Mouse (Mus musculus) embryonic facial prominence, embryonic 11.5 days (tissue): ENCODE measurements at regions not wholly inside any gene's neighbourhood (a gene's known extent, or its start where the extent isn't known, plus 50 kb on each side); places are given as distances from the start of the nearest gene placed in this dataset.
A peak's percentile ranks its signal among the peaks of the same experiment; 100 is the strongest.

Experiments
- ATAC-seq: fragments of 200-750 bp; cut with Nextera tagmentation; replicated peaks from 2 replicates; pipeline ENCODE4 v1.8.0; 2017; ENCODE audit warnings: low read depth; ENCODE audit not compliant: insufficient number of reproducible peaks, low FRiP score, low TSS enrichment
- DNase-seq: peaks from one replicate; pipeline ENCODE4 v3.0.0-alpha.2; 2015; ENCODE audit warnings: low spot score
- H3K27ac ChIP-seq: fragments of 300-500 bp; sonication (generic); replicated peaks from 2 replicates; pipeline ENCODE4 v1.5.1; 2014; ENCODE audit warnings: mild to moderate bottlenecking, low read depth, low read length, control low read depth
- H3K27me3 ChIP-seq: fragments of 300-500 bp; sonication (generic); 2 replicates; pipeline ENCODE4 v1.6.1; 2014; ENCODE audit warnings: mild to moderate bottlenecking, low read length, moderate library complexity, mixed read lengths; ENCODE audit not compliant: control insufficient read depth, insufficient read depth
- H3K36me3 ChIP-seq: fragments of 300-500 bp; sonication (generic); replicated peaks from 2 replicates; pipeline ENCODE4 v1.6.1; 2014; ENCODE audit warnings: low read depth, mild to moderate bottlenecking, low read length, moderate library complexity, mixed read lengths; ENCODE audit not compliant: control insufficient read depth, insufficient read depth
- H3K4me1 ChIP-seq: fragments of 300-500 bp; sonication (generic); 2 replicates; pipeline ENCODE4 v1.6.1; 2014; ENCODE audit warnings: low read length, mixed read lengths; ENCODE audit not compliant: control insufficient read depth, insufficient read depth
- H3K4me2 ChIP-seq: fragments of 300-500 bp; sonication (generic); 2 replicates; pipeline ENCODE4 v1.6.1; 2014; ENCODE audit warnings: low read depth, mild to moderate bottlenecking, control low read depth, low read length, moderate library complexity
- H3K4me3 ChIP-seq: fragments of 300-500 bp; sonication (generic); 2 replicates; pipeline ENCODE4 v1.5.1; 2014; ENCODE audit warnings: low read depth, low read length, control low read depth
- H3K9ac ChIP-seq: fragments of 300-500 bp; sonication (generic); replicated peaks from 2 replicates; pipeline ENCODE4 v1.6.1; 2014; ENCODE audit warnings: mild to moderate bottlenecking, control low read depth, low read length
- H3K9me3 ChIP-seq: fragments of 300-500 bp; sonication (generic); replicated peaks from 2 replicates; pipeline ENCODE4 v1.6.1; 2016; ENCODE audit warnings: mild to moderate bottlenecking, low read length, inconsistent platforms, mixed read lengths; ENCODE audit not compliant: control insufficient read depth
- whole genome bisulfite sequencing: fragments of 180-500 bp; shearing (Covaris S2); extraction: QIAGEN DNeasy Blood & Tissue Kit; methylation state at CpG from one replicate; pipeline ENCODE4 v1.1.7; 2014; 5-methylcytosine and 5-hydroxymethylcytosine counted together

DNA sequence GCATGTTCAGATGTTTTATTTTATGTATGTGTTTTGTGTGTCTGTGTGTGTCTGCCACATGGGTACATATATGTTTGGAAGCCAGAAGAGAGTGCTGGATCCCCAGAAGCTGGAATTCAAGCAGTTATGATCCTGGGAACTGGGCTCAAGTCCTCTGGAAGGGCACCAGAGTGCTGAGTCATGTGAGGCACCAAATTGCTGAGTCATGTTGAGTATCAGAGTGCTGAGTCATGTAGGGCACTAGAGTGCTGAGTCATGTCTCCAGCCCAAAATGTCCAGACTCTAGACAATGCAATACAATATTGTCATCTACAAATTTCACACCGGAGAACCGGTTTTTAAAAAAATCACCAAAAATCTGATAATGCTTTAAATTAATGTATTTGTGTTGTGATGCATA lies 120.1 kb downstream of the Abhd5 start:
- H3K36me3 ChIP-seq, result no peaks in the 10 kb centered on the region
- no peak overlapping the region for H3K4me3 ChIP-seq
- H3K4me2 ChIP-seq, result no peak overlapping the region
- no peaks in the 10 kb centered on the region for H3K9me3 ChIP-seq
- no peak overlapping the region for H3K27ac ChIP-seq
- 95% methylated on average over 2 of the region's 2 CpGs for WGBS
- H3K9ac ChIP-seq, result no peak overlapping the region
- ATAC-seq (no peak), DNase-seq (peak; percentile 7)
- H3K4me1 ChIP-seq, result no peaks in the 10 kb centered on the region
- no peaks in the 10 kb centered on the region for H3K27me3 ChIP-seq

DNA sequence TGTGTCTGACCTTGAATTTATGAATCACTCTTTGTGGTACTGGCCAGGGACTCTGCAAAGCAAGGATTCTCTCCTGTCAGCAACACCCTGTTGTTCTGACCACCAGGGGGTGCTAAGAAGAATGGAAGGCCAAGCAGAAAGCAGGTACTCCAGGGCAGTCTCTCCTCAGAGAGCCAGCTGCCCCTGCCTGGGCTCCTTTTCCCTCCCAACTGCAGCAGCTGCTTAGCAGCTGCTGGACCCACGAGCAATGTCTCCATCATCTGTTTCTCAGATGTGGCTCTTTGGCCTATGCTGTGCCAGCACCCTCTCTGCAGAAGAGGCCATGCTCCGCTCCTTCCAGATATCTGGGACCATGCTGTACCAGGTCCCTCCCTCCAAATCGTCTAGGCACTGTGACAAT lies 124.9 kb downstream of the Abhd5 start:
- Histone ChIP-seq H3K36me3 (no peaks in the 10 kb centered on the region), H3K9ac (no peak overlapping the region), H3K9me3 (no peaks in the 10 kb centered on the region), H3K4me3 (no peak overlapping the region), H3K4me1 (no peaks in the 10 kb centered on the region), H3K4me2 (no peak overlapping the region), H3K27ac (no peak overlapping the region), H3K27me3 (no peaks in the 10 kb centered on the region)
- ATAC-seq, result peak; percentile 48; the same call in 1 of the 2 replicates
- DNase-seq, result peak; percentile 56
- 42% methylated on average over 3 of the region's 3 CpGs for WGBS

DNA sequence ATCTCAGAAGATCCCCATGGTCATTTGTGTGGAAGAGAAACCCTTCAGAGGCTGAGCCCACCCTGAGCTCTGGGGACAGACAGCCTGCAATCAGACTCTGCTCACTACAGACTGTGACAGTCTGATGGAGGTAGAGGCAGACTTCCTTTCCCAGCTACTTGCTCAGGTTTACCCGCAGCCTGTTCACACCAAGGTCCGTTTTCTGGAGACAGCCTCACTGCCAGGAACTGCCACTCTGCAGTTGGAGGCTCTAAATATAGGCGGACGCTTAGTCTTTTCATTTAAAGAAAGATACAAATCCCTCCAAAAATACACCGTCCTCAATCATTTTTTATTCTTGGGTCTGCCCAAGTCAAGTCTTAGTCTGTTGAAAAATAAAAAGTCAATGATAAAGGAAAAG lies 135.6 kb downstream of the Abhd5 start:
- DNase-seq, result no peak

DNA sequence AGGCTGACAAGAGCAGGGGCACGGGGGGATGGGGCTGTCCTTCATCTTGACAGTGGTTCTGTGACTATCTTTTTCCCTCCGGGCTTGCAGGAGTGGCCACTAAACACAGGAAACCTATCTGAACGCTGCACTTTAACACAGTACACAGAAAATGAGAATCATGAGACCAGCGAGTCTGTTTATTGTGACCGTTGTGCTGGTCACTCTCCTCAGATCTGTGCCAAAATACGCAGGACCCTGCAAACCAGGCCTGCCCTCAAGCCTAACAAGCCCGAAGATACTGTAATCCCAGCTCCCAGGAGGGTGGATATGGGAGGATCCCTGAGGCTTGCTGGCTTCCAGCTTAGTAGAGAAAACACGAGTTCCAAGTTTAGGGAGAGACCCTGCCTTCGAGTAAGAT lies 143.3 kb downstream of the Abhd5 start:
- H3K4me3 ChIP-seq, result no peak overlapping the region
- H3K9me3 ChIP-seq, result no peaks in the 10 kb centered on the region
- no peaks in the 10 kb centered on the region for H3K36me3 ChIP-seq
- WGBS, result 75% methylated on average over 9 of the region's 9 CpGs
- H3K4me2 ChIP-seq, result no peak overlapping the region
- no peaks in the 10 kb centered on the region for H3K4me1 ChIP-seq
- ATAC-seq (no peak), DNase-seq (no peak)
- no peaks in the 10 kb centered on the region for H3K27me3 ChIP-seq
- H3K9ac ChIP-seq, result no peak overlapping the region
- no peak overlapping the region for H3K27ac ChIP-seq

More for the DNA sequence above, 135.6 kb downstream of the Abhd5 start:
- H3K27ac ChIP-seq, result no peak overlapping the region
- no peaks in the 10 kb centered on the region for H3K9me3 ChIP-seq
- no peak overlapping the region for H3K4me2 ChIP-seq
- no peaks in the 10 kb centered on the region for H3K4me1 ChIP-seq
- H3K27me3 ChIP-seq, result no peaks in the 10 kb centered on the region
- ATAC-seq, result no peak
- no peaks in the 10 kb centered on the region for H3K36me3 ChIP-seq
- WGBS, result 89% methylated on average over 5 of the region's 5 CpGs
- H3K4me3 ChIP-seq, result no peak overlapping the region
- no peak overlapping the region for H3K9ac ChIP-seq

DNA sequence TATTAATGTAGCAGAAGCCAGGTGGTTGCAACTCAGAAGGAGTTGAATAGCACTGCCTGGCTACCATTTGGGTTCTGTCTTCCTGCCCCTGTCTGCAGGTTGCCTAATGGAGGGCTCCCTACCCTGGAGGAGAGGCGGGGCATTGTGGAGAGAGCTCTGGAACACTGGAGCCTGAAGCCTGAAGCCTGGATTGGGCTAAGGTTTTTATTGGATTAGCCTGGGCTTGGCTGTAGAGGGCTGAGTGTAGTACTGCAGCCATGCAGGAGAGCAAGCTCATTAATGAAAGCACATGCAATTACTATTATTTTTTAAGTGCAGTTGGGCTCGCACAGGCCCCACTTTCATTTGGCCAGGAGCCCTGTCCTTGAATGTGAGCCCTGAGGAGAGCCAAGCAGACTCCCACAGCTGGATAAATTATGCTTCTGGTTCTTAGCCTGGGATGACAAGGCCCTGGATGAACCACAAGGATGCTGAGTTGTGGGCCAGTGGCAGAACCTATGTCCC lies 145.1 kb downstream of the Abhd5 start:
- no peak overlapping the region for H3K4me2 ChIP-seq
- ATAC-seq (no peak), DNase-seq (no peak)
- no peaks in the 10 kb centered on the region for H3K27me3 ChIP-seq
- no peak overlapping the region for H3K4me3 ChIP-seq
- no peak overlapping the region for H3K27ac ChIP-seq
- WGBS, result 91% methylated on average over 2 of the region's 2 CpGs
- H3K4me1 ChIP-seq, result no peaks in the 10 kb centered on the region
- no peaks in the 10 kb centered on the region for H3K36me3 ChIP-seq
- no peak overlapping the region for H3K9ac ChIP-seq
- H3K9me3 ChIP-seq, result no peaks in the 10 kb centered on the region

DNA sequence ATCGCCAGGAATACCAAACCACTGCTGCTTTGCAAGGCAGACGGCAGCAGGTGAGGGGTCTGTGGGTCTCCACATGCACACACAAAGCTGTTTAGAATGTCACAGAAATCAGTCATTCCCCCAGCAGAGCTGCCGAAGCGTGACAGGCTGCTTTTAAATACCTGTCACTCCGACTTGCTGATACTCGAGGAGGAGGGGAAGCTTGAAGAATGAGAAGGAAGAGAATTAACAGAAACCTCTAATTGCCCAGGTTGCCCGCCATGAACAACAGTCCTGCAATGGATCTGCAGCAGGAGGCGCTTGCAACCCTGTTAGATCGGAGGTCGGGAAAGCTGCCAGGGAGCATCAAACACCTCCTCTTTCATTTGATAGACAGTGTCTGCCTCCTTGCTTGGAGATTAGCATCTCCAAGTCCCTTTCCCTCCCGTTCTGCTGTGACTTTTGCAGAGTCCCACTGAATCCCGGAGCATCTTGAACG lies 150.5 kb downstream of the Abhd5 start:
- H3K36me3 ChIP-seq, result no peaks in the 10 kb centered on the region
- ATAC-seq (no peak), DNase-seq (peak; percentile 17)
- no peaks in the 10 kb centered on the region for H3K4me1 ChIP-seq
- no peaks in the 10 kb centered on the region for H3K9me3 ChIP-seq
- no peak overlapping the region for H3K9ac ChIP-seq
- H3K27me3 ChIP-seq, result no peaks in the 10 kb centered on the region
- no peak overlapping the region for H3K4me3 ChIP-seq
- H3K27ac ChIP-seq, result no peak overlapping the region
- WGBS, result 29% methylated on average over 13 of the region's 13 CpGs
- no peak overlapping the region for H3K4me2 ChIP-seq

DNA sequence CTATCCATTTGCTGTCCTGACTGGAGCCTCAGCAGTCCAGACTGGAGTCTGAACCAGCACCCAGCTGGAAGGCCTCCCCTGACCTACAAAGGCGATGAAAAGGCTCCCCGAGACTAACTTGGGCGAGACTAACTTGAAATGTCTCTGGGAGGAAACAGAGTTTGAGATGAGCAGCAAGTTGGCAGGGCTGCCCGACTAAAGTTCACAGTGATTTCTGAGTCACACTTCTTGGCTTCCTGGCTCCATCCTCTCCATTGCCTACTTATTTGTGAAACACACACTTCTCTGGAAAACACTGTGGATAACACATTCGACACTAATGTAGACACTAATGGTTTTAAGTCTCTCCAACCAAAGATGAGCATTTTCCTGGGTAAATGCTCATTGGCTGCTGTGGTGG lies 170.2 kb downstream of the Abhd5 start:
- H3K4me2 ChIP-seq, result no peak overlapping the region
- no peak overlapping the region for H3K4me3 ChIP-seq
- DNase-seq (no peak), ATAC-seq (no peak)
- H3K9me3 ChIP-seq, result no peaks in the 10 kb centered on the region
- no peaks in the 10 kb centered on the region for H3K36me3 ChIP-seq
- no peak overlapping the region for H3K27ac ChIP-seq
- no peaks in the 10 kb centered on the region for H3K4me1 ChIP-seq
- WGBS, result 73% methylated on average over 5 of the region's 5 CpGs
- H3K9ac ChIP-seq, result no peak overlapping the region
- no peaks in the 10 kb centered on the region for H3K27me3 ChIP-seq

DNA sequence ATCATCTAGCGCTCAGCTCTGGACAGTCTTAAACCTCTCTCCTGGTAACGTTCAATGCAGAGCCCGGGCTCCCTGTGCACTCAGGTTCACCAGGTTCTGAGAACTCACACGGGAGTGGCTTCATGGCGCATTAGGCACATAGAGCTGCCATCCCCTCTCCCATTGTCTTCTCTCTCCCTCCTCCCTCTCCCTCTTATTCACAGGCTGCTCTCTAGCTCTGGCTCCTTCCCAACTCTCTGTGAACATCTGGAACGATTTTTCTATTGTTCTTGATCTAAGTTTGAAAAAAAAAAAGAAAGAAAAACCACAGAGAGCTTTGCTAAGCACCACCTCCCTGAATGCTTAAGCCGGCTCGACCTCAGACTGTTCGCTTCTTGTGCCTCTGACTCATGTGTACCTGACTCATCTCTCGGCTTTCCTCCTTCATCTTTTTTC lies 174.2 kb downstream of the Abhd5 start:
- no peaks in the 10 kb centered on the region for H3K9me3 ChIP-seq
- DNase-seq, result peak; percentile 56
- no peaks in the 10 kb centered on the region for H3K4me1 ChIP-seq
- H3K36me3 ChIP-seq, result no peaks in the 10 kb centered on the region
- H3K27me3 ChIP-seq, result no peaks in the 10 kb centered on the region
- no peak overlapping the region for H3K4me3 ChIP-seq
- 0 out of 2 replicates have a peak, but pooled peaks have one; percentile 23 for ATAC-seq
- 29% methylated on average over 10 of the region's 10 CpGs for WGBS
- H3K4me2 ChIP-seq, result no peak overlapping the region
- no peak overlapping the region for H3K9ac ChIP-seq
- H3K27ac ChIP-seq, result no peak overlapping the region
